Mouse (Mus musculus): Measurements from ENCODE around the gene 1110032A03Rik. TPM values are rescaled to one million over a fixed set of nuclear protein-coding genes. Genes with fewer than 3 reads are reported as not detected.

Gene 1110032A03Rik
- polyA plus RNA-seq, 1 experiment from 2014 or later: 37.6 TPM

GRCm38 (mm10) chr9:50727171-50727924 lies 48.0 kb downstream of the 1110032A03Rik start:
- H3K36me3 ChIP-seq: no peaks in the 10 kb centered on the region
- peak overlapping the region; percentile 78 for H3K4me2 ChIP-seq (replicated peaks)
- peak overlapping the region; percentile 77 for H3K9ac ChIP-seq (replicated peaks)
- H3K4me1 ChIP-seq: peaks cover 55% of the 10 kb centered on the region
- ATAC-seq (ENCODE audit: low FRiP score, low read depth): peak; percentile 14
- H3K9me3 ChIP-seq: no peaks in the 10 kb centered on the region
- H3K4me3 ChIP-seq: peak overlapping the region; percentile 60
- 0 out of 2 replicates have a peak, but pooled peaks cover 4% of the 10 kb centered on the region for H3K27me3 ChIP-seq
- WGBS: 2% methylated on average over 30 of the region's 30 CpGs
- peak overlapping the region; percentile 83 for H3K27ac ChIP-seq (replicated peaks)

- Histone ChIP-seq H3K4me1 (peaks cover 59% of the 10 kb centered on the region), H3K27me3 (0 out of 2 replicates have a peak, but pooled peaks cover 4% of the 10 kb centered on the region), H3K9ac (replicated peaks) (peak overlapping the region; percentile 77), H3K4me3 (peak overlapping the region; percentile 60), H3K27ac (replicated peaks) (peak overlapping the region; percentile 83), H3K36me3 (no peaks in the 10 kb centered on the region), H3K9me3 (no peaks in the 10 kb centered on the region), H3K4me2 (replicated peaks) (peak overlapping the region; percentile 78)
- no peak for ATAC-seq (ENCODE audit: low FRiP score, low read depth)
- 41% methylated on average over 8 of the region's 8 CpGs for WGBS
Measured at GRCm38 (mm10) chr9:50725921-50726590, 49.3 kb downstream of the 1110032A03Rik start.

DNA sequence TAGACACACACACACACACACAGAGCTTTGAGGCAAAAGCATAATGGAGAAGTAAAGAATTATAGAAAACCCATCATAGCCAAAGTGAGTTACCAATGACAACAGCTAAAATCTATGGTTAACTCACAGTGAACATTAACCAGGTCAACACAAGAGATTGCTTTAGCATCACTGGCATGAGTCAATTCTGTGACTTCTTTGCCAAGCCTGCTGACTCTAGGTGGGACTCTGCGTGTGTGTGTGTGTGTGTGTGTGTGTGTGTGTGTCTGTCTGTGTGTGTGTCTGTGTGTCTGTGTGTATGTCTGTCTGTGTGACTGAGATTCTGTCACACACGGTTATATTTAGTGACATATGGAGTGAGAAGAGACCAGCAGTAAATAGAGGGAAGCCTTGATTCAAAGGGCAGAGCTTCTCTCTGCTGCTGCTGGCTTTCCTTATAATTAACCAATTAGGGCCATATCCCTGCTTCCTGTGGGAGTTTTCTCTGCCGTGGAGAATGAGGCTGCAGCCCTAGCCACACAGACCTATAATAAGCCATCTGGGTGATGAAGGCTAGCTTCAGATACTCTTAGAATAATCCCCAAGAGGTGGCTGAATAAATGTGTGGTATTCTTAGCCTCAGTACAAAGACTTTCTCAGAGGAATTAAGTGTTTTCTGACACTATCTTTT lies 50.5 kb downstream of the 1110032A03Rik start:
- H3K4me1 ChIP-seq: peaks cover 59% of the 10 kb centered on the region
- H3K36me3 ChIP-seq: no peaks in the 10 kb centered on the region
- H3K27me3 ChIP-seq: 0 out of 2 replicates have a peak, but pooled peaks cover 4% of the 10 kb centered on the region
- no peaks in the 10 kb centered on the region for H3K9me3 ChIP-seq
- H3K9ac ChIP-seq (replicated peaks): peak overlapping the region; percentile 29; the same call in 1 of the 2 replicates
- peak; percentile 8; the same call in 1 of the 2 replicates for ATAC-seq (ENCODE audit: low FRiP score, low read depth)
- H3K27ac ChIP-seq (replicated peaks): peak overlapping the region; percentile 83
- 59% methylated on average over 3 of the region's 3 CpGs for WGBS
- H3K4me2 ChIP-seq (replicated peaks): peak overlapping the region; percentile 78
- peak overlapping the region; percentile 8; the same call in 1 of the 2 replicates for H3K4me3 ChIP-seq

DNA sequence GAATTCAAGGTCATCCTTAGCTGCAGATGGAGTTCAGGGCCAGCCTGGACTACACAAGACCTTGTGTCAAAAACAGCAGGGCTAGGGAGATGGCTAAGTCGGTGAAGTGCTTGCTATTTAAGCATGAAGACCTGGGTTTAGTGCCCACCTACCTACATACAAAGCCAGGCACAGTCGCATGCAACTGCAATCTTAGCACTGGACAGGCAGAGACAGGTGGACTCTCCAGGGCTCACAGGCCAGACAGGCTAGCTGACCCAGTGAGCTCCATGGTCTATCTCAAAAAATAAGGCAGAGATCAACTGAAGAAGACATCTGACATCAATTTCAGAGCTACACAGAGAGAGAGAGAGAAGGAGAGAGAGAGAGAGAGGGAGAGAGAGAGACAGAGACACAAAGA lies 51.2 kb downstream of the 1110032A03Rik start:
- ATAC-seq (ENCODE audit: low FRiP score, low read depth): no peak
- Histone ChIP-seq H3K9me3 (no peaks in the 10 kb centered on the region), H3K4me2 (replicated peaks) (peak overlapping the region; percentile 78), H3K27me3 (0 out of 2 replicates have a peak, but pooled peaks cover 4% of the 10 kb centered on the region), H3K9ac (replicated peaks) (peak overlapping the region; percentile 29), H3K4me3 (0 out of 2 replicates have a peak overlapping the region, but pooled peaks have one; percentile 8), H3K4me1 (peaks cover 59% of the 10 kb centered on the region), H3K27ac (replicated peaks) (peak overlapping the region; percentile 83), H3K36me3 (no peaks in the 10 kb centered on the region; the same call in 1 of the 2 replicates)
- 89% methylated on average over 2 of the region's 2 CpGs for WGBS

DNA sequence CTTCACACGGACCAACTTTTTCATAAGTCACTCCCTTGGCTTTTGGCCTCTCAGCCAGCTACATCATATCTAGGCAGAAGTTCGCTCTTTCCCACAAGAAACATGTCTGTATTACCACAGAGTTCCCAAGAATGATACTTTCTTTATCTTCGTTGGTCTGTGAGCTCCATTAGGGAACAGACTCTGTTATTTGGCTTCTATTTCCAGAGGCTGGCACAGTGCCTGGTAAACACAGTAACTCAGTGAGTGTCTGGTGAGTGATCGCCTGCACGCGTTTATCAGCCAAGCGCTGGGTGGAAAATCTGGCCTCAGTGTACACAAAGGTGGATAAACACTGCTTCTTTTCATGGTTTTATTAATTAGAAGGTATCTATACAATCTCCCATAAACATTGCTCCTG lies 51.9 kb downstream of the 1110032A03Rik start:
- Histone ChIP-seq H3K36me3 (no peaks in the 10 kb centered on the region; the same call in 1 of the 2 replicates), H3K27me3 (no peaks in the 10 kb centered on the region), H3K9ac (replicated peaks) (no peak overlapping the region), H3K4me1 (peaks cover 54% of the 10 kb centered on the region), H3K9me3 (no peaks in the 10 kb centered on the region), H3K4me3 (no peak overlapping the region), H3K27ac (replicated peaks) (no peak overlapping the region), H3K4me2 (replicated peaks) (0 out of 2 replicates have a peak overlapping the region, but pooled peaks have one; percentile 19)
- ATAC-seq (ENCODE audit: low FRiP score, low read depth): no peak
- 80% methylated on average over 7 of the region's 7 CpGs for WGBS

DNA sequence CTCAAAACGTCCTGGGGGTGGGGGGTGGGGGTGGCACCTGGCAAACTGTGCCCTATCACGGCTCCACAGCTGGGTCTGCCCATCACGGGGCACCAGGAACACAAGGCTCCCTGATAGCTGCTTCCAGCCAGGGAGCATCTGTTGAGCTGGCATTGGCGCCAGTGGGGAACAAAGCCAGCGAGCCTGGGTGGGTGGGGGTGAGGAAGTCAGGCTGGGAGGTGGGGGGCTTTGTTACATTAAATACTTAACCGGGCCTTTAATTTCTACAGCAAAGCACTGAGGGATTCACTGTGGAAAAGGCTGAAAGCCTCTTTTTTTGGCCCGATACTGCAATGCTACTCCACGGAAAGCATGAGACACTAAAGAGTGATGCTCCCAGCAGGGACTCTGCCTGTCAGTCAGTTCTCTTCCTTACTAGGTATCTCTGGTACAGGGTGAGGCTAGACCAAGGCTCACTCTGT lies 52.8 kb downstream of the 1110032A03Rik start:
- Histone ChIP-seq H3K27me3 (no peaks in the 10 kb centered on the region), H3K9ac (replicated peaks) (no peak overlapping the region), H3K4me1 (peaks cover 50% of the 10 kb centered on the region), H3K4me2 (replicated peaks) (no peak overlapping the region), H3K4me3 (no peak overlapping the region), H3K36me3 (no peaks in the 10 kb centered on the region; the same call in 1 of the 2 replicates), H3K9me3 (no peaks in the 10 kb centered on the region), H3K27ac (replicated peaks) (no peak overlapping the region)
- WGBS: 58% methylated on average over 8 of the region's 8 CpGs
- ATAC-seq (ENCODE audit: low FRiP score, low read depth): no peak

GRCm38 (mm10) chr9:50721061-50721460 lies 54.3 kb downstream of the 1110032A03Rik start:
- no peak overlapping the region for H3K9ac ChIP-seq (replicated peaks)
- no peak for ATAC-seq (ENCODE audit: low FRiP score, low read depth)
- H3K36me3 ChIP-seq: no peaks in the 10 kb centered on the region; the same call in 1 of the 2 replicates
- H3K4me2 ChIP-seq (replicated peaks): no peak overlapping the region
- H3K9me3 ChIP-seq: no peaks in the 10 kb centered on the region
- peaks cover 36% of the 10 kb centered on the region for H3K4me1 ChIP-seq
- H3K27ac ChIP-seq (replicated peaks): no peak overlapping the region
- H3K4me3 ChIP-seq: no peak overlapping the region
- WGBS: 37% methylated on average over 12 of the region's 12 CpGs
- no peaks in the 10 kb centered on the region for H3K27me3 ChIP-seq

- H3K27me3 ChIP-seq: no peaks in the 10 kb centered on the region
- H3K9ac ChIP-seq (replicated peaks): no peak overlapping the region
- no peaks in the 10 kb centered on the region for H3K9me3 ChIP-seq
- peaks cover 17% of the 10 kb centered on the region for H3K4me1 ChIP-seq
- H3K27ac ChIP-seq (replicated peaks): no peak overlapping the region
- WGBS: 79% methylated on average over 4 of the region's 4 CpGs
- no peak overlapping the region for H3K4me3 ChIP-seq
- H3K36me3 ChIP-seq: no peaks in the 10 kb centered on the region; the same call in 1 of the 2 replicates
- no peak for ATAC-seq (ENCODE audit: low FRiP score, low read depth)
- H3K4me2 ChIP-seq (replicated peaks): no peak overlapping the region
Measured at GRCm38 (mm10) chr9:50718878-50719277, 56.4 kb downstream of the 1110032A03Rik start.

GRCm38 (mm10) chr9:50714188-50714587 lies 61.1 kb downstream of the 1110032A03Rik start:
- ATAC-seq (ENCODE audit: low FRiP score, low read depth): no peak
- Histone ChIP-seq H3K4me1 (no peaks in the 10 kb centered on the region), H3K27me3 (no peaks in the 10 kb centered on the region), H3K4me3 (no peak overlapping the region), H3K36me3 (peaks cover 9% of the 10 kb centered on the region), H3K27ac (replicated peaks) (no peak overlapping the region), H3K9me3 (no peaks in the 10 kb centered on the region), H3K9ac (replicated peaks) (no peak overlapping the region), H3K4me2 (replicated peaks) (no peak overlapping the region)
- WGBS: 77% methylated on average over 4 of the region's 4 CpGs

Measured in midbrain, embryonic 12.5 days (tissue).